Comparison of ENCODE assay signal across 8 mouse cellular contexts in genomic region chr2:168009936-168010668, GRCm38 (mm10). TPM values are rescaled to one million over a fixed set of nuclear protein-coding genes. Genes with fewer than 3 reads are reported as not detected.
DNase-seq lines count a peak whose midpoint lies in the region; ATAC-seq and TF ChIP-seq lines count a peak whose summit lies in the region.

Gene Ripor3 (minus strand): TSS chr2:168010618.

- DNase-seq in frontal cortex, postnatal 10 days (ENCODE audit: low spot score in 2 of 2): peak; percentile 32 to 38
- DNase-seq in frontal cortex, postnatal 25 days (ENCODE audit: low spot score in 2 of 2): peak; percentile 17 to 44
- DNase-seq in induced T-regulatory cell, adult 2 months (ENCODE audit: low read depth): peak; percentile 79
- DNase-seq in stomach, postnatal 0 days (ENCODE audit: low spot score): peak; percentile 87

- no peaks in the 10 kb centered on the region for H3K27me3 ChIP-seq in limb, embryonic 13.5 days
- no peaks in the 10 kb centered on the region for H3K27me3 ChIP-seq in midbrain, embryonic 16.5 days (ENCODE audit: control insufficient read depth, insufficient read depth, low read depth, low read length)
- H3K27me3 ChIP-seq in stomach, postnatal 0 days (ENCODE audit: control insufficient read depth, insufficient read depth, low read length): no peaks in the 10 kb centered on the region

- no peaks in the 10 kb centered on the region for H3K9me3 ChIP-seq in limb, embryonic 13.5 days
- no peaks in the 10 kb centered on the region for H3K9me3 ChIP-seq in midbrain, embryonic 16.5 days (replicated peaks; ENCODE audit: control insufficient read depth, low read length, poor library complexity, severe bottlenecking)
- no peaks in the 10 kb centered on the region for H3K9me3 ChIP-seq in stomach, postnatal 0 days (ENCODE audit: control insufficient read depth, low read length)

- no peaks in the 10 kb centered on the region for H3K36me3 ChIP-seq in limb, embryonic 13.5 days
- H3K36me3 ChIP-seq in midbrain, embryonic 16.5 days (ENCODE audit: control insufficient read depth, insufficient read depth, low read length): no peaks in the 10 kb centered on the region
- no peaks in the 10 kb centered on the region for H3K36me3 ChIP-seq in stomach, postnatal 0 days (ENCODE audit: control insufficient read depth, insufficient read depth, low read length)

- ATAC-seq in frontal cortex, adult (ENCODE audit: low TSS enrichment): no peak; the same call in 1 of the 2 replicates
- ATAC-seq in limb, embryonic 13.5 days (ENCODE audit: low FRiP score, low read depth): no peak
- no peak for ATAC-seq in midbrain, embryonic 16.5 days
- ATAC-seq in stomach, postnatal 0 days (ENCODE audit: low FRiP score, low TSS enrichment): peak; percentile 53

- H3K9ac ChIP-seq in limb, embryonic 13.5 days: no peak within 1 kb of the TSS
- H3K9ac ChIP-seq in midbrain, embryonic 16.5 days (ENCODE audit: low read depth, low read length): peak within 1 kb of the TSS; percentile 28; the same call in 1 of the 2 replicates
- H3K9ac ChIP-seq in stomach, postnatal 0 days (ENCODE audit: low read length): no peak within 1 kb of the TSS

- peaks cover 12% of the 10 kb centered on the region for H3K4me1 ChIP-seq in bone marrow macrophage, adult 2 months (ENCODE audit: control insufficient read depth, insufficient read depth, low read length)
- peaks cover 33% of the 10 kb centered on the region for H3K4me1 ChIP-seq in limb, embryonic 13.5 days
- peaks cover 6% of the 10 kb centered on the region for H3K4me1 ChIP-seq in midbrain, embryonic 16.5 days (ENCODE audit: control insufficient read depth, insufficient read depth, low read length)
- no peaks in the 10 kb centered on the region for H3K4me1 ChIP-seq in stomach, postnatal 0 days (replicated peaks; ENCODE audit: control insufficient read depth, insufficient read depth)

- TF ChIP-seq CTCF in bone marrow macrophage, adult 2 months (IDR thresholded peaks at IDR 0.05; ENCODE audit: low read depth, low read length): peak; percentile 89
- peak; percentile 83 for TF ChIP-seq CTCF in stomach, postnatal 0 days (IDR thresholded peaks at IDR 0.05; ENCODE audit: low read depth)

- H3K27ac ChIP-seq in bone marrow macrophage, adult 2 months (ENCODE audit: insufficient read depth, low read depth, low read length): no peak within 1 kb of the TSS
- H3K27ac ChIP-seq in limb, embryonic 13.5 days: peak within 1 kb of the TSS; percentile 67
- no peak within 1 kb of the TSS for H3K27ac ChIP-seq in midbrain, embryonic 16.5 days (ENCODE audit: low read length)
- H3K27ac ChIP-seq in stomach, postnatal 0 days (replicated peaks): no peak within 1 kb of the TSS

- H3K4me2 ChIP-seq in limb, embryonic 13.5 days (replicated peaks): no peak within 1 kb of the TSS; the same call in 1 of the 2 replicates
- no peak within 1 kb of the TSS for H3K4me2 ChIP-seq in midbrain, embryonic 16.5 days (ENCODE audit: low read length)
- H3K4me2 ChIP-seq in stomach, postnatal 0 days (replicated peaks; ENCODE audit: low read depth): no peak within 1 kb of the TSS

- WGBS in limb, embryonic 13.5 days: 31% methylated on average over 9 of the region's 9 CpGs
- WGBS in midbrain, embryonic 16.5 days: 45% methylated on average over 9 of the region's 9 CpGs
- 45% methylated on average over 9 of the region's 9 CpGs for WGBS in stomach, postnatal 0 days

- no peak within 1 kb of the TSS for H3K4me3 ChIP-seq in bone marrow macrophage, adult 2 months (ENCODE audit: insufficient read depth, low read length)
- no peak within 1 kb of the TSS for H3K4me3 ChIP-seq in limb, embryonic 13.5 days
- H3K4me3 ChIP-seq in midbrain, embryonic 16.5 days (ENCODE audit: low read depth, low read length): no peak within 1 kb of the TSS
- no peak within 1 kb of the TSS for H3K4me3 ChIP-seq in stomach, postnatal 0 days (ENCODE audit: low read depth, low read length)

- no peak for TF ChIP-seq POLR2A in bone marrow macrophage, adult 2 months (IDR thresholded peaks at IDR 0.05; ENCODE audit: borderline replicate concordance, low read depth, low read length)

- TF ChIP-seq EP300 in stomach, postnatal 0 days (optimal IDR thresholded peaks at IDR 0.05): no peak

RNA-seq across cellular contexts. Expression of gene Ripor3, which starts in this region (rescaled TPM):
- not detected in 2 replicates for polyA plus RNA-seq in bone marrow macrophage, adult 2 months (2012; ENCODE audit: insufficient read depth, insufficient read length, missing spikeins)
- polyA plus RNA-seq in limb, embryonic 13.5 days (2015; fragmentation: Nextera tagmentation; extraction: Ambion mirVana): 2.6 and 2.8 TPM in 2 replicates
- polyA plus RNA-seq in midbrain, embryonic 16.5 days (2015; fragmentation: Nextera tagmentation; extraction: Ambion mirVana): 0.53 and 0.58 TPM in 2 replicates
- 3.0 and 3.2 TPM in 2 replicates for polyA plus RNA-seq in stomach, postnatal 0 days (2015; fragmentation: Nextera tagmentation; extraction: Ambion mirVana)

Comparison
In these comparisons a context has a peak if more than half of its experiments do, and no peak if none do; other contexts are left out.
1. DNase-seq: peak in every context shown above with its lines; median percentile 87 in stomach, postnatal 0 days; 79 in induced T-regulatory cell, adult 2 months; 35 in frontal cortex, postnatal 10 days; 30 in frontal cortex, postnatal 25 days.